Mouse (Mus musculus): ENCODE measurements at regions not wholly inside any gene's neighbourhood (a gene's known extent, or its start where the extent isn't known, plus 50 kb on each side); places are given as distances from the start of the nearest gene placed in this dataset.

DNA sequence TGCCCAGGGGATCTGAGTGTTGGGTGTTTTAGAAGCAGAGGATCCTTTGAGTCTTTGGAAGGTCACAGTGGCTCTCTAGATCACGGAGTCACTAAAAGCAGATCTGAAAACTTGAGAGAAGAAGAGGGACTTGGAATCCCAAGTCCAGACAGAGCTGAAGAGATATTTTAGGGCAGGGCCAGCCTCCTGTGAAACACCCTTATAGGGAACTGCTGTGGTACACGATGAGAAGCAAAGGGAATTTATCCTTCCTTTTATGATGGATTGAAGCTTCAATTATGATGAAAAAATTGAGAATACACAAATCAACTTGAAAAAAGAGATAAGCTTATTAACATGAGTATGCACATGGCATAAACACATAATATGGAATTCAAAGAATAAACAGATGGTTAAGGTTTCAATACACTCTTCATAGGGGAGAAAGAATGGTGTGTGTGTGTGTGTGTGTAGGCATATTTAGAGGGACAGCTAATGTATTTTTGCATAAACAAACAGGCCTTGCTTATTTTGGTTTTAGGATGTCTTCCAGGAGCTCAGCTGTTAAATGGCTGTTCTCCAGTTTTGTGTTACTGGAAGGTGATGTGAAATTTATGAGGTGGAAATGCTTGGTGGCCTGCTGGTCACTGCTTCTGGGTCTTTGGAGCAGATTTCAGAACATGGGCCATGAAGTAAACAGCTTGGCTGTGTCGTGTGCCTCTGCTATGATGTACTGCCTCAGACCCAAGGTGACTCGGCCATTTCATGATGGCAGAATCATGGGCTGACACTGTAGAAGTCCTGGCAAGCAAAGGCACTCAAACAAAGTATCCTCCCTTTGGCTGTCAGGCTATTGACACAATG, 190.1 kb downstream of the Phlda1 start:
- DNase-seq = no peak

DNA sequence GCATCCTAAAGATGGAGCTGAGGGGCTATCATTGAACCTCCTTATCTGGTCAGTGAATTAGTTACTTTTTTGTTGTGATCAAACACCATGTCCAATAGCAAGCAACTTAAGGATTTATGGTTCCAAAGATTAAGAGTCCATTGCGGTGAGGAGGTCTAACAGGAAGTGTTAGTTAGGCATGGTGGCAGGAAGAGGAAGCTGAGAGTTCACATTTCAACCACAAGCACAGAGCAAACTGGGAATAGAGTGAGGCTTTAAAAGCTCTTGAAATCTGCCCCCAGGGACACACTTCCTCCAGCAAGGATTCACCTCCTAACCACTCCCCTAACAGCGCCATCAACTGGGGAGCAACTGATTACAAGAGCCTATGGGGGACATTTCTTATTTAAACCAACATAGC, 190.9 kb downstream of the Phlda1 start:
- DNase-seq = no peak

DNA sequence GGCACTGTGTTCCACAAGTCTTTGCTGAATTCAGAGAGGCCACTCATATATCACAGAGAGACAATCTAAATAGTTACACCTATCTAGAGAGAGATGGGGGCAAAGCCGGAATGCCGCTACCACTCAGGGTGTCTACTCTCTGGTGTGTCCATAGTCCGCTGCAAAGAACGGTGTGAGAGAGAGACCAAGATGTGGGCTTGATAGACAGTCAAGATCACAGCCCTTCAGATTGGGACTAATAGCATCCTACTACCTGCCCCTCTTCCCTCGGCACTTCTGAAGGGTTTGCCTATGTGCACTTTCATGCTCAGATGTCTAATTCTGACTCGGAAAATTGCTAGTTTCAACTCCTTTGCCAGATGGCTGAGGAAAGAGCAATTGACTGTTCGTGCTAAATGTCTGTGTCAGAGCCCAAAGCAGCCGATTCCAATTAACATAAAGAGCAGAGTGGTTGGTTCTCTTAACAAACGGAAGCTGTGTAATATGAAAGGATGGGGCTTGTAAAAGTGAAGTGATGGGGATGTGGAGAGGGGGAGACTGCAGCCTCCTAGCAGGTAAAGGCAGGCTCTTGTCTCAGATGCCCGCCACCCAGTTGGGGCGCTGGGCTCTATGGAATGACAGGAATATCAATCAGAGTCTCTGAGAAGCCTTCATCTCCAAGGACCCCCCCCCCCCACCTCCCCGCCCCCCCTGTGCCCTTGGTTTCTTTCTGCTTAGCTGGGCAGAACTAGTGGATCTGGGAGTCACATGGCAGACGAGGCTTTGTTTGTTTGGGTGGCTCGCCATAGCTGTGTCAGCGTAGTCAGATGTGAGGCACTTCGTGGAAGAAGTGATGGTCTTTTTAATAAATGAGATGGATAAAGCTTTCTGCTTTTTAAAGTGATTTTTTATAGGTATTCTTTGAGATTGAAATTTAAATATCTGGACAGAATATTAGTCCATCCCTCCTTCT, 193.7 kb downstream of the Phlda1 start:
- no peak for DNase-seq

DNA sequence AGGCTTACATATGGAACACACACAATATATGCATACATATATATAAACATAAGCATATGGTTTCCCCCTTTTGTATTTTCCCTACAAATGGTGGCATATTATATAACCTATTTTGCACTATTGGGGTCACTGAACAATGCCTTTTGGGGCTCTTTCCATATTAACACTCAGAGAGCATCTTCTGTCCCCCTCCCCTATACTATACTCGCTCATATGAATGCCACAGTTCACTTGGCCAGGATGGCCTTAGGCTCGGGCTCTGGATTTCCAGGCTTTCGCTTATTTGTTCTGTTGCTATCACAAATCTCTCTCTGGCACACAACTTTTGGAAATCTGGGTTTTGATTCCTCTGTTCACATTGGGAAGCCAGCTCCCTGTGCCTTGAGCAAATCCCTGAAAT, 194.5 kb downstream of the Phlda1 start:
- no peak for DNase-seq

DNA sequence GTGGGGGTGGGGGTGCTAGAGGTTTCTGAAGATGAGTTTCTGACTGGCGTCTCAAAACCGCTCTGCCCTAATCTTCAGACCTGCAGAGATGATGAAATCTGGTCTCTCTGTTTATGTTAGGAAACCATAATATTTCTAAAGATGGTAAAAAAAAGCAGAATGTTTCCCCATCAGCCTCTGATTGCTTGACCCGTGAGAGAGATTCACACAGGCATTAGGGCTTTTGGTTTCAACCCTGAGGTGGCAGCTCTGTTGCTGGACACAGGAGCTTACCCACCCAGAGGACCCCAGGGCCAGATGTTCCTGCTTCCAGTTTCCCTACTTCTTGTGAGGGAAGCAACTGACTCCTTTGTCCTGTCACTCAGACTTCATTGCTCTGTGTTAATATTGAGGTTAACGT, 195.1 kb downstream of the Phlda1 start:
- no peak for DNase-seq

DNA sequence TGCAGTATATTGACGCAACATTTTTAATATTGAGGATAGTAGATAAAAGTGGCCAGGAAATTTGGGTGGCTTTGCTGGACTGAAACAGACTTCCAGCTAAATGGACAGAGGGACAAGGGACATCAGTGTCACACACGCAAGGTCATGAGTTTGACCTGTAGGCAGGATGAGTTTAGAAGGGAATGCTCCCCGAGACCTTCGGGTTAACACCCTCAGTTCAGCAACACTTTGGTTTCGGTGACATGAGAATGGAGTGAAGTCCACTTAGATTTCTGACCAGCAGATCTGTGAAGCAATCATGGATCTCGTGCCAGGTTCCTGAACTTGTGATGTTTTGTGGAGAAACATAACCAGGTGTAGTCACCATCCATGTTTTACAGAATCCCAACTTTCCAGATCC, 196.3 kb downstream of the Phlda1 start:
- no peak for DNase-seq

DNA sequence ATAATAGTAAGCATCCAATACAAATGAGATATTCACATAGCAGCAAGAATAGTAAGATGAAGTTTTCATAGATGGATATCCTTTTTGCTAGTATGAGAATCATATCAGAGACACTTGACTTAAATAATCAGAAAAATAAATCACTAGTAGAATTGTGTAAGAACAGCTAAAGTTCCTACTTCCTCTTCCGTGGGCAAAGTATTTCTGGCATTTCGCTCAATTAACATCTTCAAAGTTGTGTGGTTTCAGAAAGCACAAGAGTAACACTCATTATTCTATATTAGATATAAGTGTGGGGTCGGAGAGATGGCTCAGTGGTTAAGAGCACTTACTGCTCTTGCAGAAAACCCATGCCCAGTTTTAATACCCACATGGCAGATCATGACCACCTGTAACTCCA, 197.4 kb downstream of the Phlda1 start:
- no peak for DNase-seq

DNA sequence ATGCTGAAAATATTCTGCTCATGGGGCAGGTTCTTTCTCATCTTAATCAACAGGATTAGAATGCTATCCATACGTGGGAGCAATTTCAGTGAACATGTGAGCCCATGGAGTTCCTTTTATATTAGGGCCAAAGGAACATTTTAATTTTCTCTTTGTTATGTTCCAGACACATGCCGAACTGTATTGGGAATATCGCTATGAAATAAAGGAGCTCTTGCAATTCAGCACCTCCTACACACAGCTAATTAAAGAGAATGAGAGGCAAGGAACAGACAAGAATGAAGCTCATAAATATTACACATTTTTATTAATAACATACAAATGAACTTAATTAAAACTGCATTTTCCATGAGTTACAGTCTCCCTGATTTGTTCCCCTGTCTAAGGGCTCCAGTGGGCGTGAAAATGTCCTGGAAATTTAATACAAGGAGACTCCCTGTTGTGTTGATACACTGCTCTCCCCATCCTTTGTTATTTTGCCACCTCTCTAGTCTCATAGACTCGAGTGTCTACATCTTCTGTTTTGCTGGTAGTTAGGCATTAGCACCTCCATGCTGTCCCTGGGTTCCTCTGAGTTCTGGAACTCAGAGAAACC, 205.5 kb downstream of the Phlda1 start:
- no peak for DNase-seq

DNA sequence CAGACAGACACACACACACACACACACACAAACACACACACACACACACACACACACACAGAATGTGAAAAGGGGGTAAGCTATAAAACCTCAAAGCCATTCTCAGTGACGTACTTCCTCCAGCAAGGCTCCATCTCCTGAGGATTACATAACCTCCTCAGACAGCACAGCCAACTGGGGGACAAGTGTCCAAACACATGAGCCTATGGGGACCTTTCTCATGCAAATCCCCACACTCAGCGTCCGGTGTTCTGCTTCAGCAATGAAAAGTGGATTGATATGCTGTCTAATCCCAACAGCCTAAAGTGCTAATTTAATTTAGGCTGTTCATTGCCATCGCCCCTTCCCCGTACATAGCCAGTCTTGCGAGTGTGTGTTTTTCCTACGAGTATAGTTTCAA, 206.9 kb downstream of the Phlda1 start:
- DNase-seq = no peak

DNA sequence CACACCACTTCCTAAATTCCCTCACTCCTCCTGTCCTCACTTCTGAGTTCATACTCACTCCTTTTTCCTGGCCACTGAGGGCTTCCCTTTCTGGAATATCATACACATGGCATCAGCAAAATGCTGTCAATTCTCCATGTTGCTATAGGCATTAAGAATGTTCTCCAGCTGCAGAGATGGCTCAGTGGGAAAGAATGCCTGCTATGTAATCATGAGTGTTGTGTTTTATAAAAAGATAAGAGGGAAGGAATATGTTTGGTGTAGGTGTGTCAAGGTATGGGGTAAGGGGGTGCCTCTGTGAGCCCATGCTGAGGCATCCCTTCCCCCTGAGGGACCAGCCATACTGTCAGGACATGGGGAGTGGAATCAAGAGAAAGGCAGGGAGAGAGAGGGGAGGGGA, 207.6 kb downstream of the Phlda1 start:
- DNase-seq = no peak

DNA sequence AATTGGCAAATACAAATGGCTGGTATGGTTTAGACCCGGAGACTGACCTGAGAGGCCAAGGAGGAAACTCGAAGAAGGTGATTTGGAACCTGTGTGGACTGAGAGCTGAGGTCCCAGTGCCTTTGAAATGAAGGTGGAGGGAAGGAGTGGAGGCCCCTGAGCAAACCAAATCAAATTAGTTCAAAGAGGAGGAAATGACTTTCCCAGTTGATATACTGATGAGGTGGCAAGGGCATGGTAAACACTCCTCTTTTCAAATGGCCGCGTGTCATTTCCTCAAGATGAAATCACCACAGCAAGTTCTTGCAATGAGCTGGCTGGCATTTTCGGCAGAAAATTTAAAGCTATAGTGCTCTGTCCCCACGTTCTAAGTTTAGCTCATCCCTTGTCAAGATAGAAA, 209.1 kb downstream of the Phlda1 start:
- DNase-seq = no peak

DNA sequence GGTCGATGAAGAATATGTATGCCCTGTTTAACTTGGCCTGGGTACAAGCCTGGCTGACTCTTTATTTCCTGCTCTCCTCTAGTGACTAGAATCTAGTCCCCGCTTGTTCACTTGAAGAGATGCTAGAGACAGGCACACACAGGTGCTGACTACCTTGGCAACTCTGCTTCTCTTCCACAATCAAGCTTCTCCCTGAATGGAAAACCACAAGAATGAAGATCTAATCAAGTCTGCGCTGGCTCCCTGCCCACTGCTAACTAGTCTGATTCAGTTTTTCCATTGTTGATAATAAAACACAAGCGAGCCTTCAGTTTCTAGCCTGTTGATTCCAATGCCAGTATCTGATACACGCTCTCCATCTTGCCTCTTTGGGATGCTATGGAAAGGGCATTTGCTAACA, 213.5 kb downstream of the Phlda1 start:
- no peak for DNase-seq

DNA sequence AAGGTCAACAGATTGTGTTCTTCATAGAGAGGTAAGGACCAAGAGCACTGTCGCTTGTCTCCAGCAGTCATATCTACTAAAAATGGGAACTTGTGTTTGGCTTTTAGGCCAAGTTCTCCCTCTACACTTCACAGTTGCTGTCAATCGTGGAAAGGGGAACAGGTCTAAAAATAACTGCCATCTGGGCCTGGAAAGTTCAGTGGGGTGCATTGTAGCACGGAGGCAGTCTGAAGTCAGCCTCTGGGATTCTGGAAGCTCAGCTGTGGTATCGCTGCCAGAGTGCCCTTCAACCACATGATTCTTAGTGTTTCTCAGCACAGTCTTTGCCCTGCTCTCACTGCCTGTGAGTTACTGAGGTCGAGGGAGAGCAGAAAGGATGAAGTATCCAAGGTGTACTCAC, 215.0 kb downstream of the Phlda1 start:
- no peak for DNase-seq

DNA sequence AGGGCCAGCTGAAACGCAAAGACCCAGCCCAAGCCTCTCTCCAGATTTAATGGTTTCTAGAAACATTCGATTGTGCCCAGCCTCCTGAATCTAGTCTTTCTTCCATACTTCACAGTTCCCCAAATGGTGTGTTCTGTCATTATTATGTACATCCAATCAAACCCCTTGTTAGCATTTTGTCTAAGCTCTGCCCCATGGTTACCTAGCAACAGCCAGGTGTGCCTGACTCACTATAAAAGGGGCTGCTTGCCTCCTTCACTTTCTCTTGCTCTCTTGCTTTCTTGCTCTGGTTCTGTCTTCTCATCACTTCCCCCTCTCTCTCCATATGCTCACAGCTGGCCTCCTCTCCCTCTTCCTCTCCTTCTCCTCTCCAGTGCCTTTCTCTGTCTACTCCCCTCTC, 217.8 kb downstream of the Phlda1 start:
- DNase-seq = no peak

DNA sequence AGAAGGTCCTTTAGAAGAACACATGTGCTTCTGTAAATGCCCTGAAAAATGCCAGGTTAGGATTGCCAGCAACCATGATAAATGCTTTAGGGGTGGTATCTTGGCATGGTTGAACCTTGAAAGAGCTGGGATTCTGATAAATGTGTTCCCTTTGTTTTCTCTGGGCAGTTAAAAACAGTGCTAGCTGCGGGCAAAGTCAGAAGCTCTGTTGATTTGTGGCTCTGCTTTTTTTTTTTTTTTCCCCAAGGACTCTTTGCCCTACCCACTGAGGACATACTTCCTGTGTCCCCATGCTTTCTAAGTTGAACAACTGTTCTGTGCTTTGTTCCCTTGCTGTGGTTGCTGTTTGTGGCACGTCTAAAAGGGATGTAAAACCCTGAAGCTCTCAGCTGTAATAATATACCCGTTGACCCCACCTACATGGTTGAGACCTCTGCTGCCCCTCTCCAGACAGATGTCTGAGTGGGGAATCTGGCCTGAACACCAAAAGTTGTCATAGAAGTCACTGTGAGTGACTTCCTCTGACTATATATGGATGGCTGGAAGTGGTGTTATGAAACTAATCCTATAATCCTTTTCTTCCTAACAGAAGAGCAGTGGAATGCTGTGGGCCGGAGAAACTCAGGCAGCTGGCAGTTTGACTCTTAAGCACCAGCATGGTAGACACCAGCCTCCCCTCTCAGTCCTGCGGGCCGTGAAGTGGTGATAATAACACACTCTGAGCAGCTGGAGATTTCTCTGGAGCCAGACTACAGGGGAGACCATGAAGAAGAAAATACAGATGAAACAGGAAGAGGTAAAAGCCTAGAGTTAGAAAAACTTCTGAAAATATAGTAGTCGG, 218.7 kb downstream of the Phlda1 start:
- DNase-seq = no peak

DNA sequence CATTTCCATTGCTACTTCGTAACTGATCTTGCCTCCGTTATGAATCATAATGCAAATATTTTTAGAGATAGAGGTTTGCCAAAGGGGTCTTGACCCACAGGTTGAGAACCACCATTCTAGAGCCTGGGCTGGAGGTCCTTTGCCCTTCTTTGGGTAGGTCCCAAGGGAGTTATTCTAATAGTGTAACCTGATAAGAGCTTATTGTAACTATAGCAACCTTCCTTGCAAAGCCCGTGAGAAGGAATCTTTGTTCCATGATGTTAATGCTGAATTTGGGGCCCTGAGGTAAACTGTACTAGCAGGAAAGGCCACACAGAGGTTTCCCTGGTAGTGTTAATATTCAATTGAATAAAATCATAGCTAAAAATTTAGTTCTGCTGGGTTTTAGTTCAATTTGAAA, 229.9 kb downstream of the Phlda1 start:
- DNase-seq = no peak

DNA sequence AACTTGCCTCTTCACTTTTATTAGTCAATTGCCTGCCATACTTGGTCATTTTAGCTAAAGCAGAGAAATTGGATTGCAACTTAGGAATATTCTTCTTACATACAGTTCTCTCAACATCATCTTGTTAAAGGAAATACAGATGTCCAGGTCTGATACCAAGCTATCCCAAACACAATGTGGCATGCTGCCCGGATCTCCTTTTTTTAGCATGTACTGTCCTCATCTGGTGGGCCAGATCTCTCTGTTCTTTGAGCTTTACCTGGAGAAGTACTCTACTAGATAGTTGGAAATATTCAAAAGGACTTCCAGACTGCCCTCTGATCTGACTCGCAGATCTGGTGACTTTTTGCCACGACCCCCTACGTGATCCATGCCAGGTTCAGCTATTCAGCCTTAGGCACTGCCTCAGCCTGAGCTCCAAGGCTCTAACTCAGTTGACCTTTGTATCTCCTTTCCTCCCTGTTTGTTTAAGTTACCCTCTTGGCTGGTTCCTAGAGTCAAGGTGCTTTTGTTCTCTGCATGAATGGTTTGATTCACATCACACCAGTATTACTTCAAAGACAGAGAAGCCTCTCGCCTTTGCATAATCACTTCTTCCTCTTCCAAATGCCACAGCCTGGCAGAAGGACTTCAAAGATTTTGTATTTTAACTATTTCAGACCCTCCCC, 232.9 kb upstream of the Krr1 start:
- DNase-seq = no peak

DNA sequence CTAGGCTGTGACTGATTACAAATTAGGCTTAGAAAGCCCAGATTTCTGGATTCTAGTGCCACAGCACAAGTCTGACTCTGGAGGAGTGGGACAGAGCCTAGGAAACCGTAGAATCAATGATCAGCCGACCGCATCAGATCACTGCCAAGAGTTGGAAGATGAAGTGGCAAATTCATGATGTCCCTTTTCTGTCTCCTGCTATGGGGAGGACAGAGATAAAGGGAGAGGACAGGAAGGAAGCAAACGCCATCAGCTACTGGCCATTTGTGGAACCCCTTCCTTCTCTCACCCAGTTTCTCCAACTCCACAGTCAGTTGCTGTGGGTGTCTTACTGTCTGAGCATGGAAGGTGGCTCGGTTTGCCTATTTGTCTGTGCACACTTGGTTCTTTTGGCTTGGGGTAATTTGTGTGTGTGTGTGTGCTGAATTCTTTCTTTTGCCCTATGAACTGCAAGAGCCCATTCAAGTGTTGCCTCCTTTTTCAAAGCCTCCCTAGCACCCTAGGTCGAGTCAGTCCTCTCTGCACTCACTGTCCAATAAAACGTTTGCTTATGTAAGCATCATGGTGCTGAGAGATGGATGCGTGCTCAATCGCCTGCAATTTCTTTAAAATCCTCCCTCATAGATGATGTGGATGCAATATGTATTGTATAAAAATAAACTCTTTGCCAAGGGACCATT, 231.7 kb upstream of the Krr1 start:
- DNase-seq = no peak

DNA sequence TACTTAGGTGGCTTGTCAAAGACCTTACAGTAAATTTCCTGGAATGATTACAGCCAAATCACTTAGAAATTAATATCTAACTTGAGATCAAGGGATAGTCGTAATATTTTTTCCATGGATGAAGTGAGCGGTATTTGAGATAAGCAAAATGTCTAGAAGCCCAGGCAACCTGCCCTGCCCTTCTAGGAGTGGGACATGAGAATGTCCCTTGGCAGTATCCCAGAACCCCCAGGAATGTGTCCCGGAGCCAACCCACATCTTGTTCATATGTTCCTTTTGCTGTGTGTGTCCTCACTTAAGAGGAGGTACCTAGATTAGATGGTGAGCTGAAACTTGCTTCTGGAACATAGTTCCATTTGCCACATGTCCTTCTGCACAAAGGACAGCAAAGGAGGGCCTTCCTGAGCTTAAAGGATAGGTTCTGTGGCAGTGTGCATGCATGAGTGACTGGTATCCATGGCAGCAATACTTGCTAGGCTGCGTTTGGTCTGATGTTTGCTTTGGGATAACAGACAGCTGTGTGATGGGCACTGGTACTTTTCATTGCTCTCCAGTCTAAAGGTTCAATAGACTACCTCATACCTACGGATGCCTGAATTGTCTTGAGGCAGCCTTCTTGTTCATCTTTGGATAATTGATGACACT, 231.0 kb upstream of the Krr1 start:
- no peak for DNase-seq

DNA sequence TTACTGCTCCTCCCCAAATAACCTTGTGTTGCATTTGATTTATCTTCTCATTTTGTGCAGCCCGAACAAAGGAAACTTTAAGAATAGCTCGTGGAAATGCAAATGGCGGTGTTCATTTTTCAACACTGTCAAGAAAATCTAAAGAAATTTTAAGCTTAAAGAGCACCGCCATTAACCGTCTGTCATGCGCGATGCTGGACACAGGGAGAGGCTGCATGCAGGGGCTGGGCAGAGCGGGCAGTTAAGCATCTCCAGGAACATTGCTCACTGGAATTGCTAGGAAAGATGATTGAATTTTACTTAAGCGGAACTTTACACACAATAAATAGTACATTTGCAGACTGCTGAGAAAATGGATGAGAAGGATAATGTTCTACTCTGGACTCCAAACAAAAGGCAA, 229.2 kb upstream of the Krr1 start:
- no peak for DNase-seq

DNA sequence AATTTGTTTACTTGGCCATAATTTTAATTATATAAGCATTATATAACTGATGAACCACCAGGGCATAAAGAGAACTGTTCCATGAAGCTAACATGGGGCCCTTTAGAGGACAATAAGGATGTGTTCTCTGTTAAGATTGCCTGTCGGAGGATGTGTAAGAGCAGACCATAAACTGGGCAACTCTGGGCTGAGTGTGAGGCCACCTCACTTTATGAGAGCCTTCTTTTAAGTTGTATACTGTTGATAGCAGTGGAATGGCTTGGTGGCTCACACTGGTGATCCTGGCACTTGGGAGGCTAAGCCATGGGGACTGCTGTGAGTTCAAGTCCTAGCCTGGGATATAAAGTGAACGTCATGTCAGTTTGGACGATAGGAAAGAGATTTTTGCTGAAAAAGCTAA, 227.3 kb upstream of the Krr1 start:
- DNase-seq = no peak

Measured in right cerebral cortex, postnatal 14 days (tissue).